Mouse (Mus musculus) olfactory bulb, adult 2 months (tissue): ENCODE data around the gene Olfr544.

Experiments used
- CTCF ChIP-seq: fragments of 200-500 bp; IDR thresholded peaks from 2 replicates; pipeline ENCODE4 v1.5.1; 2012; ENCODE audit warnings: low read depth, mild to moderate bottlenecking, low read length, moderate library complexity; ENCODE audit not compliant: insufficient read depth
- POLR2A ChIP-seq: fragments of 200-500 bp; IDR thresholded peaks from 2 replicates; pipeline ENCODE4 v1.6.1; 2012; ENCODE audit warnings: mild to moderate bottlenecking, low read depth, low read length, moderate library complexity; ENCODE audit not compliant: insufficient read depth

GRCm38 (mm10) chr7:102499473-102499872, 11.4 kb upstream of the Olfr544 start, which contains the start of gene Olfr545:
- TF ChIP-seq CTCF: no peak
- no peak for TF ChIP-seq POLR2A
